Mouse (Mus musculus) kidney, adult 2 months (tissue): ENCODE results near the gene Stk38l.

Source experiments
- CTCF ChIP-seq: fragments of 200-500 bp; conservative IDR thresholded peaks from 2 replicates; pipeline ENCODE4 v1.5.1; 2011; ENCODE audit warnings: low read depth, mild to moderate bottlenecking, control low read depth, low read length, moderate library complexity, mixed read lengths; ENCODE audit not compliant: insufficient read depth, insufficient read length
- POLR2A ChIP-seq: fragments of 200-500 bp; IDR thresholded peaks from one replicate; pipeline ENCODE4 v1.6.1; 2011; ENCODE audit warnings: low read depth, low read length, control low read depth

DNA sequence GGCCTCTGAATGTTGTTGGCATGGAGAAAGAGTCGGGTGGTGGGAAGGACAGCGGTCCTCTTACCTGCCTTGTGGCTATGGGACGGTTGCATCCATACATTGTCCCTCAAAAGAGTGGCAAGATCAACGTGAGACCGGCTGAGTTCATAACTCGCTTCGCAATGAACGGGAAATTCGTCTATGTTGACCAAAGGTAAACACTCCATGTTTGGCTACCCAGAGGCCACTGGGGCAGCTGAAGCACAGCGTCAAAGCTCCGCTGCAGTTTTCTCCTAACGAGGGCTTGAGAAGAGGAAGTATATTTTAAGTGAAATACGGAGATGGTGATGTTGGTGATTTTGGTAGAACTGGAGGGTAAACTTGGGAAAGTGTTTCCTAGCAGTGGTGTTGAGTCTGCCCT, 97.2 kb downstream of the Stk38l start:
- TF ChIP-seq POLR2A (no peak), CTCF (no peak)
